Mouse (Mus musculus) cerebellum, adult 11-12 months (tissue): ENCODE data around the gene Gm11937.
A peak's percentile ranks its signal among the peaks of the same experiment; 100 is the strongest.

ENCODE experiments used
- DNase-seq: peaks from one replicate; pipeline ENCODE4 v3.0.0; 2022

The Gm11937 gene

DNA sequence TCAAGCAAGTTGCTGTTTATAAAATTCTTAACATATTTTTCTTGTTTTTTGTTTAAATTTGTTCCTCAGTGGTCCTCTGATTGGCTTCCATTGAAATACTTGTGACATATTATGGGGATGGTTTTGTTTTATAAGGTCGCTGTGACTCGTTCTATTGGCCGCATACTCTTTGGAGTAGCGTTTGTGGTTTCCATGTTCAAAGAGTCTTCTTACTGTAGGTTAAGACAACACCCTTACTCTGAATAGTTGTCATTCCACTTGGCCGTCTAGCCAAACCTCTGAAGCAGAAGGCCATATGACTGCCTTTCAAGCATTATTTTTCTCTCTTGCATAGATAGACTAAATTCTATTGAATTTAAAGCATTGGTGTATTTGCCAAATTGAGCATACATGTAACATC, 28.9 kb downstream of the Gm11937 start:
- DNase-seq: no peak

GRCm38 (mm10) chr11:99580636-99581035, 29.4 kb downstream of the Gm11937 start, which contains the start of gene Krtap1-5:
TSS of gene Krtap1-5 (minus strand) at chr11:99581016.
- DNase-seq: no peak

DNA sequence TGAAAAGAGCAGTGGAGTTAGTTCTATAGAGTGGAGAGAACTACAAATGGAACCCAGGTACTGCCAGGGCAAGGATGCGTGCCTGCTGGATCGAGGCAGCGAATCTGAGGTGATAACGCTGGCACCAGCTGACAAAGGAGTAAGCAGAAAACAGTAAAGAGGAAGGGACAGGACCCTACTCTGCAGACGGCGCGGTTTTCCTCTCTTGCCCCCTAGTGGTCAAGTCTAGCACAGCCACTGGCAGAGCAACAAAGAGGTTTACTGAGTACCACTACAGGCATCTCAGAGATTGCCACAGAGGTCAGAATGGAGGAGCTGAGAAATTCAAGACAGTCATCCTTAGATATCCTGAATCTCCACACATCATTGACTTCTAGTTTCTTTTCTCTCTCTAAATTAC, 35.9 kb downstream of the Gm11937 start:
- DNase-seq: peak; percentile 18

DNA sequence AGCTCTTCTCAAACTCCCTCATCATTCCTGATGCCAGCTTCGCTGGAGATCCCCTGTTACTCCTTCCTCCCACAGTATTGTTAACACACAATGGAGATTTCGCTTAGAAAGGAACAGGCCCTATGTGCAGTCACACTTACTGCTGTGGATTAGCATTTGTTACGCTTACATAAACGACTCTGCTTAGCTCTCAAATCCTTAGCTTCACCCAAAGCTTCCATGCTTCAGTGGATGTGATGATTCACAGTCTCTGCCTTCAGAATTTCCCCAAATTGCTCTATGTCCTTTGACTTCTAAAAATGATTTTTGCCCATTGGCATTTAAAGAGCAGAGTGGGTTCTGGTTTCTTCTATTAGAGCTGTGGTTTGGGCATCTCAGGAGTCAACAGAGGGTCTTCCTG, 36.8 kb downstream of the Gm11937 start:
- no peak for DNase-seq

- no peak for DNase-seq
Observed at GRCm38 (mm10) chr11:99566530-99566929, 43.5 kb downstream of the Gm11937 start, which contains the start of gene Krtap3-1. TSS of gene Krtap3-1 (minus strand) at chr11:99566630.

DNA sequence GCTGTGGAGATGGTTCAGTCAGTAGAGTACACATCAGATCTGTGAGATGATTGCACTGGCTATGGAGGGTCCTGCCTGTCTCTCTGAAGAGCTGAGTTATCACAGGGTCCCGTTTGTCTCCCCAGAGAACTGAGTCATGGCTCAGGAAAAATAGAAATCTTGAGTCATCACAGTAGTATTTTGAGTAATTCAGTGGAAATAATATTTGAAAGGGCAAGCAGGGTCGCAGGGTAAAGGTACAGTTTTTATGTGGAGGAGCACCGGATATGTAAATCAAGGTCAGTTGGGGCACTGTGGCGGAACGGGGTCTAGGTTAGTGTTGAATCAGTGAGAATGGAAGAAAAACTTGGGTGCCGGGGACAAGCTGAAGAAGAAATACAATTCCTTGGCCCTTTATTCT, 47.4 kb downstream of the Gm11937 start:
- DNase-seq: no peak
